Mouse (Mus musculus) lung, postnatal 0 days (tissue): ENCODE results near the gene Clasp2.

Experiments
- CTCF ChIP-seq: IDR thresholded peaks from 2 replicates; pipeline ENCODE4 v1.5.1; 2016; ENCODE audit warnings: antibody characterized with exemption, mild to moderate bottlenecking
- EP300 ChIP-seq: IDR thresholded peaks from 2 replicates; pipeline ENCODE4 v1.6.1; 2016; ENCODE audit warnings: antibody characterized with exemption, mild to moderate bottlenecking, control low read depth

DNA sequence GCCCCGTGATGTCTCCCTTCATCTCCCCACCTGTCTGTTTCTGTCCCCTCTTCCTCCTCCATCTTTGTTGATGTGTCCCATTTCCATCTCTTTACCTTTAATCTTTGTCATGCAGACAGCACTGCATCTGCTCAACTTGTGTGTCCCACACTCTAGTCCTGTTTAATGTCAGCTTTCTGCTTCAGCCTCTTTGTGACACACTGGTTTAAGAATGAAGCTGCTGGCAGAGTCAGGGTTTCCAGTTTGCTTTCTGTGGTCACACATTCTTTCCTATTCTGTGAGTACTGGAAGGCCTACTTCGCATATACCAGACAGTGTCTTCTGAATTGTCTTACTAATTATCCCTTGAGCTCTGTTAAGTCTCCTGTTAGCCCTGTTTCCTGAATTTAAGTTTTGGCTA lies 62.5 kb downstream of the Clasp2 start:
- TF ChIP-seq CTCF (no peak), EP300 (no peak)
